Mouse (Mus musculus) embryonic facial prominence, embryonic 10.5 days (tissue): ENCODE data around the gene Pabpc4. TPM values are rescaled to one million over a fixed set of nuclear protein-coding genes. Genes with fewer than 3 reads are reported as not detected.
"Not testable (repeated sequence)": the region's sequence is repeated elsewhere in the genome, so short reads cannot be mapped to it uniquely, and the experiment has no call there.

Experiments used
- DNase-seq: peaks from one replicate; pipeline ENCODE4 v3.0.0-alpha.2; 2017; ENCODE audit warnings: low spot score
- H3K27ac ChIP-seq: fragments of 300-500 bp; sonication (generic); replicated peaks from 2 replicates; pipeline ENCODE4 v1.5.1; 2016; ENCODE audit warnings: mild to moderate bottlenecking
- H3K27me3 ChIP-seq: fragments of 300-500 bp; sonication (generic); replicated peaks from 2 replicates; pipeline ENCODE4 v1.6.1; 2016; ENCODE audit warnings: low read depth, mild to moderate bottlenecking; ENCODE audit not compliant: poor library complexity, severe bottlenecking
- H3K36me3 ChIP-seq: fragments of 300-500 bp; sonication (generic); replicated peaks from 2 replicates; pipeline ENCODE4 v1.6.1; 2016; ENCODE audit warnings: mild to moderate bottlenecking, moderate library complexity
- H3K4me1 ChIP-seq: fragments of 300-500 bp; sonication (generic); 2 replicates; pipeline ENCODE4 v1.6.1; 2016
- H3K4me3 ChIP-seq: fragments of 300-500 bp; sonication (generic); 2 replicates; pipeline ENCODE4 v1.5.1; 2016; ENCODE audit warnings: mild to moderate bottlenecking, moderate library complexity
- H3K9me3 ChIP-seq: fragments of 300-500 bp; sonication (generic); 2 replicates; pipeline ENCODE4 v1.6.1; 2016; ENCODE audit warnings: mild to moderate bottlenecking
- WGBS: fragments of 180-500 bp; shearing (Covaris S2); methylation state at CpG from one replicate; pipeline ENCODE4 v1.1.7; 2016; 5-methylcytosine and 5-hydroxymethylcytosine counted together
- polyA plus RNA-seq: library from polyadenylated mRNA; unstranded; fragments of >200 nt; fragmentation: Nextera tagmentation; extraction: Ambion mirVana; gene quantifications from 2 replicates; pipeline ENCODE4 v1.2.1, GENCODE M21; 2016

Pabpc4 gene
- polyA plus RNA-seq, 1 experiment from 2014 or later: 54.9 TPM

- Histone ChIP-seq H3K9me3 (no peaks in the 10 kb centered on the region), H3K4me3 (no peak overlapping the region), H3K27ac (no peak overlapping the region), H3K36me3 (no peaks in the 10 kb centered on the region), H3K4me1 (peaks cover 12% of the 10 kb centered on the region), H3K27me3 (no peaks in the 10 kb centered on the region)
- 30% methylated on average over 5 of the region's 5 CpGs for WGBS
- DNase-seq: no peak
Measured at GRCm38 (mm10) chr4:123254617-123255016, 7.5 kb upstream of the Pabpc4 start.

GRCm38 (mm10) chr4:123260071-123260746, 1.9 kb upstream of the Pabpc4 start:
- Histone ChIP-seq H3K36me3 (no peaks in the 10 kb centered on the region), H3K27me3 (no peaks in the 10 kb centered on the region), H3K27ac (no peak overlapping the region), H3K9me3 (no peaks in the 10 kb centered on the region), H3K4me1 (peaks cover 9% of the 10 kb centered on the region), H3K4me3 (no peak overlapping the region)
- WGBS: 60% methylated on average over 8 of the region's 8 CpGs
- DNase-seq: peak; percentile 25

- Histone ChIP-seq H3K9me3 (no peaks in the 10 kb centered on the region), H3K4me1 (no peaks in the 10 kb centered on the region), H3K36me3 (no peaks in the 10 kb centered on the region), H3K27ac (no peak overlapping the region), H3K4me3 (no peak overlapping the region), H3K27me3 (no peaks in the 10 kb centered on the region)
- no peak for DNase-seq
- 89% methylated on average over 3 of the region's 3 CpGs for WGBS
Measured at GRCm38 (mm10) chr4:123271063-123271462, 8.9 kb downstream of the Pabpc4 start.

GRCm38 (mm10) chr4:123280117-123280516, 18.0 kb downstream of the Pabpc4 start:
- H3K4me1 ChIP-seq: peaks cover 15% of the 10 kb centered on the region
- WGBS: 81% methylated on average over 3 of the region's 3 CpGs

GRCm38 (mm10) chr4:123282500-123282899, 20.3 kb downstream of the Pabpc4 start:
- under 1% methylated on average over 25 of the region's 25 CpGs for WGBS
- peak overlapping the region; percentile 82 for H3K27ac ChIP-seq

More at GRCm38 (mm10) chr4:123280117-123280516, 18.0 kb downstream of the Pabpc4 start:
- Histone ChIP-seq H3K4me3 (no peak overlapping the region), H3K36me3 (peaks cover 13% of the 10 kb centered on the region), H3K9me3 (no peaks in the 10 kb centered on the region), H3K27ac (no peak overlapping the region), H3K27me3 (no peaks in the 10 kb centered on the region)
- no peak for DNase-seq

GRCm38 (mm10) chr4:123282915-123283674, 20.9 kb downstream of the Pabpc4 start:
- under 1% methylated on average over 54 of the region's 55 CpGs for WGBS
- peaks cover 27% of the 10 kb centered on the region for H3K4me1 ChIP-seq
- peak; percentile 50 for DNase-seq
- not testable (repeated sequence) for H3K27me3 ChIP-seq, H3K9me3 ChIP-seq
- peak overlapping the region; percentile 68 for H3K4me3 ChIP-seq
- peaks cover 43% of the 10 kb centered on the region for H3K36me3 ChIP-seq
- H3K27ac ChIP-seq: peak overlapping the region; percentile 82

More at GRCm38 (mm10) chr4:123282500-123282899, 20.3 kb downstream of the Pabpc4 start:
- Histone ChIP-seq H3K36me3 (peaks cover 37% of the 10 kb centered on the region), H3K4me3 (peak overlapping the region; percentile 68), H3K4me1 (peaks cover 25% of the 10 kb centered on the region), H3K9me3 (no peaks in the 10 kb centered on the region), H3K27me3 (no peaks in the 10 kb centered on the region)
- peak; percentile 95 for DNase-seq

GRCm38 (mm10) chr4:123283675-123284064, 21.5 kb downstream of the Pabpc4 start:
- peak; percentile 49 for DNase-seq
- Histone ChIP-seq H3K27ac (peak overlapping the region; percentile 71), H3K4me1 (peaks cover 30% of the 10 kb centered on the region), H3K36me3 (peaks cover 49% of the 10 kb centered on the region), H3K4me3 (peak overlapping the region; percentile 68)
- H3K9me3 ChIP-seq, H3K27me3 ChIP-seq: not testable (repeated sequence)
- WGBS: under 1% methylated on average over 15 of the region's 15 CpGs

- H3K27ac ChIP-seq: peak overlapping the region; percentile 55; the same call in 1 of the 2 replicates
- peaks cover 43% of the 10 kb centered on the region for H3K4me1 ChIP-seq
- DNase-seq: no peak
- no peaks in the 10 kb centered on the region for H3K9me3 ChIP-seq
- WGBS: 81% methylated on average over 6 of the region's 6 CpGs
- H3K27me3 ChIP-seq: no peaks in the 10 kb centered on the region
- peaks cover 62% of the 10 kb centered on the region for H3K36me3 ChIP-seq
- peak overlapping the region; percentile 68 for H3K4me3 ChIP-seq
Measured at GRCm38 (mm10) chr4:123284731-123285624, 22.8 kb downstream of the Pabpc4 start.

GRCm38 (mm10) chr4:123286790-123287189, 24.6 kb downstream of the Pabpc4 start:
- Histone ChIP-seq H3K36me3 (peaks cover 80% of the 10 kb centered on the region), H3K27me3 (no peaks in the 10 kb centered on the region), H3K4me3 (no peak overlapping the region), H3K27ac (no peak overlapping the region), H3K9me3 (no peaks in the 10 kb centered on the region), H3K4me1 (peaks cover 43% of the 10 kb centered on the region)
- no peak for DNase-seq
- WGBS: 94% methylated on average over 2 of the region's 2 CpGs

GRCm38 (mm10) chr4:123289038-123289437, 26.9 kb downstream of the Pabpc4 start:
- WGBS: 88% methylated on average over 12 of the region's 12 CpGs
- DNase-seq: no peak
- Histone ChIP-seq H3K27me3 (no peaks in the 10 kb centered on the region), H3K9me3 (no peaks in the 10 kb centered on the region), H3K4me1 (peaks cover 39% of the 10 kb centered on the region), H3K27ac (no peak overlapping the region), H3K36me3 (peaks cover 100% of the 10 kb centered on the region), H3K4me3 (no peak overlapping the region)

GRCm38 (mm10) chr4:123292390-123292789, 30.2 kb downstream of the Pabpc4 start:
- Histone ChIP-seq H3K27ac (no peak overlapping the region), H3K27me3 (no peaks in the 10 kb centered on the region), H3K4me3 (no peak overlapping the region), H3K36me3 (peaks cover 100% of the 10 kb centered on the region), H3K9me3 (no peaks in the 10 kb centered on the region), H3K4me1 (peaks cover 20% of the 10 kb centered on the region)
- 81% methylated on average over 3 of the region's 3 CpGs for WGBS
- DNase-seq: no peak

- H3K36me3 ChIP-seq: peaks cover 100% of the 10 kb centered on the region
- no peaks in the 10 kb centered on the region for H3K27me3 ChIP-seq
- peaks cover 16% of the 10 kb centered on the region for H3K4me1 ChIP-seq
- H3K27ac ChIP-seq: no peak overlapping the region
- no peak for DNase-seq
- no peak overlapping the region for H3K4me3 ChIP-seq
- H3K9me3 ChIP-seq: no peaks in the 10 kb centered on the region
- WGBS: 82% methylated on average over 7 of the region's 7 CpGs
Measured at GRCm38 (mm10) chr4:123292989-123293388, 30.8 kb downstream of the Pabpc4 start.
